Mouse (Mus musculus) cortical plate, adult 2 months (tissue): Measurements from ENCODE around the gene Vmn1r22. TPM values are rescaled to one million over a fixed set of nuclear protein-coding genes. Genes with fewer than 3 reads are reported as not detected.
"Not testable (repeated sequence)": the region's sequence is repeated elsewhere in the genome, so short reads cannot be mapped to it uniquely, and the experiment has no call there.

Source experiments
- H3K27ac ChIP-seq: fragments of 200-500 bp; 2 replicates; pipeline ENCODE4 v1.5.1; 2012; ENCODE audit warnings: low read length, control low read depth, inconsistent platforms; ENCODE audit not compliant: insufficient read depth
- H3K4me1 ChIP-seq: fragments of 200-500 bp; 2 replicates; pipeline ENCODE4 v1.6.1; 2011; ENCODE audit warnings: low read length; ENCODE audit not compliant: control insufficient read depth, insufficient read depth
- H3K4me3 ChIP-seq: fragments of 200-500 bp; 2 replicates; pipeline ENCODE4 v1.5.1; 2011; ENCODE audit warnings: mild to moderate bottlenecking, low read length, control low read depth; ENCODE audit not compliant: insufficient read depth
- CTCF ChIP-seq: fragments of 200-500 bp; IDR thresholded peaks from 2 replicates; pipeline ENCODE4 v1.5.1; 2011; ENCODE audit warnings: mild to moderate bottlenecking, control low read depth, low read length; ENCODE audit not compliant: insufficient read depth; ENCODE audit errors: extremely low read depth
- POLR2A ChIP-seq: fragments of 200-500 bp; IDR thresholded peaks from 2 replicates; pipeline ENCODE4 v1.6.1; 2011; ENCODE audit warnings: mild to moderate bottlenecking, low read length, control low read depth; ENCODE audit not compliant: insufficient read depth; ENCODE audit errors: extremely low read depth
- polyA plus RNA-seq: library from polyadenylated mRNA; depleted of rRNA; stranded (reverse); fragments of >200 nt; gene quantifications from 2 replicates; pipeline ENCODE4 v1.2.3, GENCODE M21; 2012; rRNA removed

Gene Vmn1r22
- not detected in 2 replicates for polyA plus RNA-seq

GRCm38 (mm10) chr6:57907928-57908327 is at the start of gene Vmn1r22:
TSS of gene Vmn1r22 (minus strand) at chr6:57908028.
- TF ChIP-seq POLR2A = no peak
- TF ChIP-seq CTCF = no peak
- H3K4me3 ChIP-seq = no peak within 1 kb of the TSS
- H3K4me1 ChIP-seq = no peaks in the 10 kb centered on the region
- H3K27ac ChIP-seq = no peak within 1 kb of the TSS

DNA sequence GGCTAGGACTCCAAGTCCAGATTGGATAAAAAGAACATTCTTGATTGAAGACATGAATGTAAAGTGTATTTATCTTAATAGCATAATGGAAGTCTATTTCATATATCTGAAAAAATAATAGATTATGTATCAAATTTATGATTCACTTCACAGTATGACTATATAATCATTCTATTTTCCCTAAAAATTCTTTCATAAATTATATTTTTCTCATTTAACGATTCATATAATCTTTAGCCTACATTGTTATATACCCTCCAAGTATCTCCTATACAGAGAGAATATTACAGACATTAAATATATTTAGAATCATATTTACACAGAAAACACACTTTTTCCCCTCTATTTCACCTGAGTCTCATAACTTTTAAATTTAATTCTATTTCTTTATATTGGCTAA is 18.9 kb upstream of the Vmn1r22 start, which contains the start of gene Vmn1r23:
Gene Vmn1r23 (minus strand): TSS at position 101 of the 400 bp plus-strand sequence.
- H3K4me1 ChIP-seq = no peaks in the 10 kb centered on the region
- no peak within 1 kb of the TSS for H3K4me3 ChIP-seq
- H3K27ac ChIP-seq = no peak within 1 kb of the TSS
- no peak for TF ChIP-seq POLR2A
- TF ChIP-seq CTCF = no peak

DNA sequence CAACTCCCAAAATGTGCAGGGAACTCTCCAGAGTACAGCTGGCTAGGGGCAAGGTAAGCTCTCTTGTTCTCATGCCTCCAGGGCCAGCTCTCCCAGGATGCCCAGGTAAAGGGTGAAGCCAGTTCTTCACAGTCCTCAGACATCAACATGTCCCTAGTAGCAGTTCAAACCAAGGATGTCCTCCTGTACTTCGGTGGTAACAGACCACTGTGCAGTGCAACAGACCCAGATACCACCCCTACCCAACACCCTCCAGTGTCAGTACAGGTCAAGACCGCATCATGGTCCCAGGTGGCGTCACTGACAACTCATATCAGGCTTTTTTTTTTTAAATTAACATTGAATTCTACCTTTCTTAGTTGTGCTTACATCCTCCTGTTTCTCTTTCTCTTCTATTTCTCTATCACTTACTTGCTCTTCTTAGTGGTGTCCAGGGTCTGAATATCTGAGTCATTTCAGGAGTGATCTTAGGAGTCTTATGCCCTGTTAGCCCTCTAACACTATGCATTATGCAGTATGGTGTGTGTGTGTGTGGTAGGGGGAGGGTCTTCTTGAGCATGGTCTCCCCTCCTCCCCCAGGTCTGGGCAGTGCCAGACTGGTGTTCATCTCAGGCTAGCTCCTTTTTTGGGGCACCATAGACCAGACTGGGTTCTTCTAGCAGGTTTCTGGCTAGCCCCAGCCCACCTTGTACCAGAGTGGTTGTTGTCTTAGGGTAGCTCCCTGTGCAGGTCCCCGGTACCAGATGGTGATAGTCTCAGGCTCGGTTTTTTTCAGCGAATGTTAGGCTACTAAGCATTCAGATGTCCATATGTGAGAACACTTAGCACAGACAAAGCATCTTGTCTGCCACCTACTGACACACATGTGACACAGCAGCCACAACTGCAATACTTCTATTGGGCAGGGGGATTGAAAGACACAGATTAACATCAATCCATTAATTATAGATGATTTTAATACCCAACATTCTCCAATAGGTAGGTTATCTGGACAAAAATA is 48.5 kb downstream of the Vmn1r22 start:
- Histone ChIP-seq H3K27ac (no peak overlapping the region), H3K4me3 (no peak overlapping the region), H3K4me1 (no peaks in the 10 kb centered on the region)
- TF ChIP-seq CTCF (peak; percentile 75), POLR2A (no peak)

GRCm38 (mm10) chr6:57851177-57851576 is 56.7 kb downstream of the Vmn1r22 start:
- not testable (repeated sequence) for H3K4me1 ChIP-seq, H3K4me3 ChIP-seq, H3K27ac ChIP-seq

DNA sequence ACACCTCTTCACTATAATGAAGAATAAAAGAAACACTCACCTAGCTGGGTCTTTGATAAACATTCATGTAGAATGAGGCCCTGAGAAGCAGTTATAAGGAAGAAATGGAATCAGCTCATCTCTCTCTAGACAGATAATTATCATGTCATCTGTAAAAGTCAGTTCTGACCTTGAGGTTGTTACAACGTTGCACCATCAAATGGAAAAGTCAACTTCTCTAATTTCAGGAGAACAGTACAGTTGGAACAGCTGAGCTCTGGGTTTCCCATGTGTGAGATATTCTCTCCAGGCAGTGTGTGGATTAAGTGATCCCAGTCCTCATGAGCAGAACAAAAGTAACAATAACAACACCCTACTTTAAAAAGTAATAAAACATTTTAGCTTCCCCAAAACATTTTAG is 57.5 kb downstream of the Vmn1r22 start, which contains the start of gene Vmn1r21:
Gene Vmn1r21 (minus strand): TSS at position 58 of the 400 bp plus-strand sequence.
- Histone ChIP-seq H3K27ac (no peak within 1 kb of the TSS), H3K4me3 (no peak within 1 kb of the TSS), H3K4me1 (no peaks in the 10 kb centered on the region)
- TF ChIP-seq CTCF = no peak
- TF ChIP-seq POLR2A = no peak

Other genes with a start within 250 kb of the Vmn1r22 start
- 17.5 and 19.1 TPM in 2 replicates for gene Pyurf, start 215.9 kb downstream of the Vmn1r22 start, polyA plus RNA-seq
- 62.9 and 72.2 TPM in 2 replicates for gene Lancl2, start 205.5 kb downstream of the Vmn1r22 start, polyA plus RNA-seq
- gene Vopp1, start 82.9 kb downstream of the Vmn1r22 start, polyA plus RNA-seq = 83.2 and 85.8 TPM in 2 replicates
- gene Vmn1r21, start 57.7 kb downstream of the Vmn1r22 start, polyA plus RNA-seq = not detected in 2 replicates
- gene Vmn1r23, start 18.8 kb upstream of the Vmn1r22 start, polyA plus RNA-seq = not detected in 2 replicates
- not detected in 2 replicates for gene Vmn1r24, start 53.5 kb upstream of the Vmn1r22 start, polyA plus RNA-seq
- not detected in 2 replicates for gene Vmn1r25, start 72.8 kb upstream of the Vmn1r22 start, polyA plus RNA-seq
- gene Vmn1r26, start 107.1 kb upstream of the Vmn1r22 start, polyA plus RNA-seq = not detected in 2 replicates